9 mouse cellular contexts compared by ENCODE assay signal in the genomic region with DNA sequence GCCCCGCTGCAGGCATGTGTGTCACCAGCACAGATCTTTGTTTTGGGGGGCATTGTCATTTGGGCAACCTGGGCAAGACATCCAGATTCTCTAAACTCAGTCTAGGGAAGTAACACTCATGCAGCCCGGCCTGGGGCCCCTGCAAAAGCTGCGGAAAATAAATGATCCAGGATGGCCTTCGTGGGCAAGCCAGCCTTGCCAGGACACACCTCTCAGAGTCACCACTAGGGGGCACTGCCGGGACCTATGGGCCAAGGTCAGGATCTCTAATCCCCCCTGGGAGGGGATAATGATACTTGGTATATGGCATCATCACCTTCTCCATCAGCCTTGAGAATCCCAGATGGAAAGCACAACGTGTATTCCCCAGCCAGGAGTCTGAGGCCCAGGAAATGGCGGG. TPM values are rescaled to one million over a fixed set of nuclear protein-coding genes. Genes with fewer than 3 reads are reported as not detected.
A peak's percentile ranks its signal among the peaks of the same experiment; 100 is the strongest.
DNase-seq lines count a peak whose midpoint lies in the region; ATAC-seq lines count a peak whose summit lies in the region.
"Had no signal": no experiment of that assay in that cellular context is flagged by ENCODE, and none has a peak within 500 bp of the region (broad histone marks: within the 10 kb centered on the region; RNA-seq: fewer than 3 reads in every experiment).

No protein-coding gene starts in this region.

- no peak for ATAC-seq in midbrain, embryonic 13.5 days
- ATAC-seq in activated CD4-positive, CD25-positive, alpha-beta regulatory T cell, adult 4 months, result peak; percentile 7
- ATAC-seq in common myeloid progenitor, adult 5-6 weeks (replicated peaks; ENCODE audit: low read depth, poor library complexity, severe bottlenecking), result 0 out of 2 replicates have a peak, but pooled peaks have one; percentile 51
- ATAC-seq in megakaryocyte, adult 5-6 weeks (ENCODE audit: poor library complexity, severe bottlenecking), result no peak

- peaks cover 3% of the 10 kb centered on the region; the same call in 1 of the 2 replicates for H3K4me1 ChIP-seq in midbrain, embryonic 10.5 days
- H3K4me1 ChIP-seq in midbrain, embryonic 13.5 days (replicated peaks), result peaks cover 5% of the 10 kb centered on the region; the same call in 1 of the 2 replicates

- WGBS in midbrain, embryonic 10.5 days, result 62% methylated on average over 7 of the region's 7 CpGs
- WGBS in midbrain, embryonic 13.5 days, result 61% methylated on average over 7 of the region's 7 CpGs

- no peak overlapping the region for H3K27ac ChIP-seq in midbrain, embryonic 10.5 days (replicated peaks)
- H3K27ac ChIP-seq in midbrain, embryonic 13.5 days, result no peak overlapping the region
- H3K27ac ChIP-seq: stomach, embryonic 15.5 days had no signal

- peak; percentile 53 for DNase-seq in midbrain, embryonic 10.5 days (ENCODE audit: low spot score)
- DNase-seq in kidney, adult 8-10 months, result peak; percentile 33 to 41
- DNase-seq in naive thymus-derived CD4-positive, alpha-beta T cell, adult 2 months (ENCODE audit: low read depth), result peak; percentile 75

- H3K27me3 ChIP-seq in midbrain, embryonic 10.5 days (ENCODE audit: low read depth, poor library complexity, severe bottlenecking), result no peaks in the 10 kb centered on the region
- H3K27me3 ChIP-seq in midbrain, embryonic 13.5 days, result no peaks in the 10 kb centered on the region
- H3K27me3 ChIP-seq: stomach, embryonic 15.5 days had no signal

- no peak overlapping the region for H3K9ac ChIP-seq in midbrain, embryonic 13.5 days (replicated peaks)
- H3K9ac ChIP-seq: stomach, embryonic 15.5 days had no signal

- H3K4me2 ChIP-seq in midbrain, embryonic 13.5 days (replicated peaks), result no peak overlapping the region
- H3K4me2 ChIP-seq: stomach, embryonic 15.5 days had no signal

- H3K36me3 ChIP-seq in midbrain, embryonic 10.5 days, result no peaks in the 10 kb centered on the region
- no peaks in the 10 kb centered on the region for H3K36me3 ChIP-seq in midbrain, embryonic 13.5 days
- H3K36me3 ChIP-seq: stomach, embryonic 15.5 days had no signal

- no peaks in the 10 kb centered on the region for H3K9me3 ChIP-seq in midbrain, embryonic 10.5 days (replicated peaks)
- H3K9me3 ChIP-seq in midbrain, embryonic 13.5 days, result no peaks in the 10 kb centered on the region
- H3K9me3 ChIP-seq: stomach, embryonic 15.5 days had no signal

- no peak overlapping the region for H3K4me3 ChIP-seq in midbrain, embryonic 10.5 days
- no peak overlapping the region for H3K4me3 ChIP-seq in midbrain, embryonic 13.5 days (replicated peaks)
- H3K4me3 ChIP-seq: stomach, embryonic 15.5 days had no signal

RNA-seq across cellular contexts. Expression of a gene that starts 37.9 kb away (rescaled TPM):
- polyA plus RNA-seq in midbrain, embryonic 10.5 days (2016; fragmentation: Nextera tagmentation; extraction: Ambion mirVana), result 1.0 and 3.7 TPM in 2 replicates
- polyA plus RNA-seq in midbrain, embryonic 13.5 days (2015; fragmentation: Nextera tagmentation; extraction: Ambion mirVana), result 2.6 and 3.7 TPM in 2 replicates
- polyA plus RNA-seq in activated CD4-positive, CD25-positive, alpha-beta regulatory T cell, adult 4 months (2017; shearing (Covaris generic)), result 1 to 10 TPM; 3.0 to 4.7 TPM
- 1.1 and 4.2 TPM in 2 replicates for total RNA-seq in common myeloid progenitor, adult 5-6 weeks (2017)
- total RNA-seq in megakaryocyte, adult 5-6 weeks (2015), result not detected in 2 replicates
- total RNA-seq in megakaryocyte, adult 5-6 weeks (2017), result 2.0 TPM in 1 of 2 replicates, not detected in the other
- total RNA-seq: hematopoietic stem cell, adult 5-6 weeks had no signal

RNA-seq across cellular contexts. Expression of a gene that starts 45.2 kb away (rescaled TPM):
- polyA plus RNA-seq in midbrain, embryonic 10.5 days (2016; fragmentation: Nextera tagmentation; extraction: Ambion mirVana), result 1.1 TPM in 2 replicates
- 0.19 and 0.82 TPM in 2 replicates for polyA plus RNA-seq in midbrain, embryonic 13.5 days (2015; fragmentation: Nextera tagmentation; extraction: Ambion mirVana)
- polyA plus RNA-seq in activated CD4-positive, CD25-positive, alpha-beta regulatory T cell, adult 4 months (2017; shearing (Covaris generic)), result not detected
- not detected in 2 replicates for total RNA-seq in common myeloid progenitor, adult 5-6 weeks (2017)
- not detected in 2 replicates for total RNA-seq in megakaryocyte, adult 5-6 weeks (2015)
- total RNA-seq in megakaryocyte, adult 5-6 weeks (2017), result not detected in 2 replicates
- total RNA-seq: hematopoietic stem cell, adult 5-6 weeks had no signal

Comparison
In these comparisons a context has a peak if more than half of its experiments do, and no peak if none do; other contexts are left out.
1. ATAC-seq: peak in activated CD4-positive, CD25-positive, alpha-beta regulatory T cell, adult 4 months (single experiment) and common myeloid progenitor, adult 5-6 weeks (single experiment); none in midbrain, embryonic 13.5 days (single experiment) and megakaryocyte, adult 5-6 weeks (single experiment).
2. Peak in every context shown above with its lines, with median percentiles within 50 percentile points of each other: DNase-seq.